Mouse (Mus musculus): ENCODE data around the gene Lmnb2. TPM values are rescaled to one million over a fixed set of nuclear protein-coding genes. Genes with fewer than 3 reads are reported as not detected.
A peak's percentile ranks its signal among the peaks of the same experiment; 100 is the strongest.

Lmnb2 gene
- polyA plus RNA-seq, 1 experiment from 2014 or later, result 85.4 TPM

- peak; percentile 59 for DNase-seq (ENCODE audit: low spot score)
- no peaks in the 10 kb centered on the region for H3K9me3 ChIP-seq (replicated peaks)
- H3K4me1 ChIP-seq, result peaks cover 83% of the 10 kb centered on the region
- WGBS, result 1% methylated on average over 20 of the region's 20 CpGs
- peak overlapping the region; percentile 62 for H3K4me3 ChIP-seq
- H3K27ac ChIP-seq, result peak overlapping the region; percentile 62; the same call in 1 of the 2 replicates
- H3K27me3 ChIP-seq (ENCODE audit: low read depth, poor library complexity, severe bottlenecking), result peaks cover 72% of the 10 kb centered on the region
- no peaks in the 10 kb centered on the region for H3K36me3 ChIP-seq
These were observed 14.2 kb upstream of the Lmnb2 start for GRCm38 (mm10) chr10:80932206-80932605.

- Histone ChIP-seq H3K4me3 (peak overlapping the region; percentile 62), H3K27ac (no peak overlapping the region), H3K4me1 (peaks cover 83% of the 10 kb centered on the region), H3K27me3 (ENCODE audit: low read depth, poor library complexity, severe bottlenecking) (peaks cover 67% of the 10 kb centered on the region), H3K36me3 (no peaks in the 10 kb centered on the region), H3K9me3 (replicated peaks) (no peaks in the 10 kb centered on the region)
- WGBS, result under 1% methylated on average over 26 of the region's 26 CpGs
- DNase-seq (ENCODE audit: low spot score), result peak; percentile 50
These were observed 13.7 kb upstream of the Lmnb2 start for GRCm38 (mm10) chr10:80931695-80932094.

- 4% methylated on average over 14 of the region's 14 CpGs for WGBS
- peaks cover 62% of the 10 kb centered on the region for H3K27me3 ChIP-seq (ENCODE audit: low read depth, poor library complexity, severe bottlenecking)
- no peaks in the 10 kb centered on the region for H3K9me3 ChIP-seq (replicated peaks)
- H3K27ac ChIP-seq, result no peak overlapping the region
- peak overlapping the region; percentile 62 for H3K4me3 ChIP-seq
- no peak for DNase-seq (ENCODE audit: low spot score)
- H3K36me3 ChIP-seq, result no peaks in the 10 kb centered on the region
- H3K4me1 ChIP-seq, result peaks cover 81% of the 10 kb centered on the region
These were observed 13.2 kb upstream of the Lmnb2 start for GRCm38 (mm10) chr10:80931153-80931671.

GRCm38 (mm10) chr10:80930361-80931152 lies 12.5 kb upstream of the Lmnb2 start:
- peak; percentile 59 for DNase-seq (ENCODE audit: low spot score)
- Histone ChIP-seq H3K36me3 (no peaks in the 10 kb centered on the region), H3K9me3 (replicated peaks) (no peaks in the 10 kb centered on the region), H3K4me1 (peaks cover 75% of the 10 kb centered on the region), H3K27me3 (ENCODE audit: low read depth, poor library complexity, severe bottlenecking) (peaks cover 55% of the 10 kb centered on the region), H3K27ac (peak overlapping the region; percentile 61; the same call in 1 of the 2 replicates), H3K4me3 (peak overlapping the region; percentile 62)
- under 1% methylated on average over 45 of the region's 45 CpGs for WGBS

GRCm38 (mm10) chr10:80929299-80930226 lies 11.5 kb upstream of the Lmnb2 start, which contains the start of gene Gadd45b:
Gadd45b (plus strand) TSS chr10:80930073.
- H3K36me3 ChIP-seq, result no peaks in the 10 kb centered on the region
- H3K4me3 ChIP-seq, result peak within 1 kb of the TSS; percentile 62
- peaks cover 46% of the 10 kb centered on the region for H3K27me3 ChIP-seq (ENCODE audit: low read depth, poor library complexity, severe bottlenecking)

GRCm38 (mm10) chr10:80928586-80929298 lies 10.7 kb upstream of the Lmnb2 start:
- no peaks in the 10 kb centered on the region for H3K36me3 ChIP-seq
- H3K4me3 ChIP-seq, result peak overlapping the region; percentile 62
- peak overlapping the region; percentile 84 for H3K27ac ChIP-seq
- peak; percentile 93 for DNase-seq (ENCODE audit: low spot score)
- H3K4me1 ChIP-seq, result peaks cover 59% of the 10 kb centered on the region
- peaks cover 38% of the 10 kb centered on the region for H3K27me3 ChIP-seq (ENCODE audit: low read depth, poor library complexity, severe bottlenecking)
- under 1% methylated on average over 48 of the region's 48 CpGs for WGBS
- H3K9me3 ChIP-seq (replicated peaks), result no peaks in the 10 kb centered on the region

More at GRCm38 (mm10) chr10:80929299-80930226, 11.5 kb upstream of the Lmnb2 start, which contains the start of gene Gadd45b:
- whole genome bisulfite sequencing, result under 1% methylated on average over 56 of the region's 56 CpGs
- DNase-seq (ENCODE audit: low spot score), result peak; percentile 98
- Histone ChIP-seq H3K9me3 (replicated peaks) (no peaks in the 10 kb centered on the region), H3K27ac (peak within 1 kb of the TSS; percentile 84), H3K4me1 (peaks cover 67% of the 10 kb centered on the region)

- 53% methylated on average over 3 of the region's 3 CpGs for WGBS
- Histone ChIP-seq H3K27me3 (ENCODE audit: low read depth, poor library complexity, severe bottlenecking) (peaks cover 14% of the 10 kb centered on the region), H3K9me3 (replicated peaks) (no peaks in the 10 kb centered on the region), H3K4me3 (no peak overlapping the region), H3K27ac (no peak overlapping the region), H3K4me1 (peaks cover 37% of the 10 kb centered on the region), H3K36me3 (no peaks in the 10 kb centered on the region)
- DNase-seq (ENCODE audit: low spot score), result no peak
These were observed 7.4 kb upstream of the Lmnb2 start for GRCm38 (mm10) chr10:80925472-80925871.

GRCm38 (mm10) chr10:80921923-80922322 lies 3.9 kb upstream of the Lmnb2 start:
- Histone ChIP-seq H3K9me3 (replicated peaks) (no peaks in the 10 kb centered on the region), H3K4me3 (peak overlapping the region; percentile 44), H3K4me1 (peaks cover 30% of the 10 kb centered on the region), H3K27ac (peak overlapping the region; percentile 73), H3K27me3 (ENCODE audit: low read depth, poor library complexity, severe bottlenecking) (peaks cover 14% of the 10 kb centered on the region), H3K36me3 (no peaks in the 10 kb centered on the region)
- DNase-seq (ENCODE audit: low spot score), result no peak
- 3% methylated on average over 16 of the region's 16 CpGs for WGBS

GRCm38 (mm10) chr10:80917336-80917778 lies 688 bp downstream of the Lmnb2 start:
- DNase-seq (ENCODE audit: low spot score), result peak; percentile 51
- peak overlapping the region; percentile 75 for H3K4me3 ChIP-seq
- H3K9me3 ChIP-seq (replicated peaks), result no peaks in the 10 kb centered on the region
- peaks cover 41% of the 10 kb centered on the region for H3K4me1 ChIP-seq
- 3% methylated on average over 15 of the region's 15 CpGs for WGBS
- H3K27me3 ChIP-seq (ENCODE audit: low read depth, poor library complexity, severe bottlenecking), result peaks cover 5% of the 10 kb centered on the region
- H3K36me3 ChIP-seq, result peaks cover 41% of the 10 kb centered on the region
- H3K27ac ChIP-seq, result peak overlapping the region; percentile 86

- Histone ChIP-seq H3K9me3 (replicated peaks) (no peaks in the 10 kb centered on the region), H3K4me1 (peaks cover 31% of the 10 kb centered on the region), H3K27me3 (ENCODE audit: low read depth, poor library complexity, severe bottlenecking) (peaks cover 5% of the 10 kb centered on the region; the same call in 1 of the 2 replicates), H3K27ac (no peak overlapping the region), H3K4me3 (0 out of 2 replicates have a peak overlapping the region, but pooled peaks have one; percentile 75), H3K36me3 (peaks cover 57% of the 10 kb centered on the region)
- DNase-seq (ENCODE audit: low spot score), result no peak
- WGBS, result over 99% methylated on average over 4 of the region's 4 CpGs
These were observed 2.3 kb downstream of the Lmnb2 start for GRCm38 (mm10) chr10:80915736-80916135.

GRCm38 (mm10) chr10:80915260-80915659 lies 2.8 kb downstream of the Lmnb2 start:
- Histone ChIP-seq H3K27me3 (ENCODE audit: low read depth, poor library complexity, severe bottlenecking) (peaks cover 5% of the 10 kb centered on the region; the same call in 1 of the 2 replicates), H3K4me1 (peaks cover 31% of the 10 kb centered on the region), H3K36me3 (peaks cover 62% of the 10 kb centered on the region), H3K27ac (no peak overlapping the region), H3K9me3 (replicated peaks) (no peaks in the 10 kb centered on the region), H3K4me3 (no peak overlapping the region)
- WGBS, result 91% methylated on average over 2 of the region's 2 CpGs
- DNase-seq (ENCODE audit: low spot score), result no peak

- Histone ChIP-seq H3K36me3 (peaks cover 72% of the 10 kb centered on the region), H3K27ac (no peak overlapping the region), H3K4me3 (no peak overlapping the region), H3K9me3 (replicated peaks) (no peaks in the 10 kb centered on the region), H3K27me3 (ENCODE audit: low read depth, poor library complexity, severe bottlenecking) (peaks cover 3% of the 10 kb centered on the region; the same call in 1 of the 2 replicates), H3K4me1 (peaks cover 31% of the 10 kb centered on the region)
- 94% methylated on average over 5 of the region's 5 CpGs for WGBS
- no peak for DNase-seq (ENCODE audit: low spot score)
These were observed 3.8 kb downstream of the Lmnb2 start for GRCm38 (mm10) chr10:80914253-80914656.
